ENCODE assay signal across 15 mouse cellular contexts in genomic region chr3:95516614-95517041, GRCm38 (mm10). TPM values are rescaled to one million over a fixed set of nuclear protein-coding genes. Genes with fewer than 3 reads are reported as not detected.
A peak's percentile ranks its signal among the peaks of the same experiment; 100 is the strongest.
DNase-seq lines count a peak whose midpoint lies in the region; ATAC-seq lines count a peak whose summit lies in the region.
"Had no signal": no experiment of that assay in that cellular context is flagged by ENCODE, and none has a peak within 500 bp of the region (broad histone marks: within the 10 kb centered on the region; RNA-seq: fewer than 3 reads in every experiment).

No protein-coding gene starts in this region.

- no peaks in the 10 kb centered on the region for H3K27me3 ChIP-seq in heart, embryonic 11.5 days (ENCODE audit: control insufficient read depth, insufficient read depth, low read length)
- no peaks in the 10 kb centered on the region for H3K27me3 ChIP-seq in liver, embryonic 15.5 days
- H3K27me3 ChIP-seq: limb, embryonic 15.5 days; midbrain, embryonic 12.5 days had no signal

- H3K4me2 ChIP-seq in heart, embryonic 11.5 days, result no peak overlapping the region
- peak overlapping the region; percentile 70 for H3K4me2 ChIP-seq in liver, embryonic 15.5 days
- H3K4me2 ChIP-seq: limb, embryonic 15.5 days; midbrain, embryonic 12.5 days had no signal

- DNase-seq in heart, adult 9 months (ENCODE audit: low spot score in 2 of 2), result no peak
- DNase-seq in spleen, postnatal 10 days (ENCODE audit: low spot score in 2 of 2), result peak; percentile 59 to 61
- DNase-seq in spleen, postnatal 14 days (ENCODE audit: low spot score in 2 of 2), result no peak
- DNase-seq in yolk sac, embryonic 10.5 days (ENCODE audit: low spot score), result peak; percentile 23
- DNase-seq in T-cell, adult 2 months (ENCODE audit: low spot score), result no peak
- no peak for DNase-seq in frontal cortex, postnatal 36 days (ENCODE audit: low spot score in 2 of 2)
- DNase-seq: gastrocnemius, postnatal 14 days; heart, postnatal 36 days; layer of hippocampus, adult 9-11 months; thymus, postnatal 4 days had no signal

- ATAC-seq in heart, embryonic 11.5 days (replicated peaks; ENCODE audit: insufficient number of reproducible peaks, low FRiP score, low TSS enrichment), result peak; percentile 82
- ATAC-seq in liver, embryonic 15.5 days (ENCODE audit: insufficient read depth), result peak; percentile 82

- H3K9me3 ChIP-seq in heart, embryonic 11.5 days (replicated peaks; ENCODE audit: control insufficient read depth, low read length), result no peaks in the 10 kb centered on the region
- H3K9me3 ChIP-seq in liver, embryonic 15.5 days (replicated peaks), result no peaks in the 10 kb centered on the region
- H3K9me3 ChIP-seq: limb, embryonic 15.5 days; midbrain, embryonic 12.5 days had no signal

- H3K27ac ChIP-seq in heart, embryonic 11.5 days (ENCODE audit: low read depth, low read length), result peak overlapping the region; percentile 78
- H3K27ac ChIP-seq in liver, embryonic 15.5 days (replicated peaks), result peak overlapping the region; percentile 96
- H3K27ac ChIP-seq: limb, embryonic 15.5 days; midbrain, embryonic 12.5 days had no signal

- H3K4me3 ChIP-seq in heart, embryonic 11.5 days (ENCODE audit: low read depth, low read length), result no peak overlapping the region
- H3K4me3 ChIP-seq in liver, embryonic 15.5 days (replicated peaks), result peak overlapping the region; percentile 19; the same call in 1 of the 2 replicates
- H3K4me3 ChIP-seq: limb, embryonic 15.5 days; midbrain, embryonic 12.5 days had no signal

- WGBS in heart, embryonic 11.5 days (ENCODE audit: insufficient replicate concordance), result 67% methylated on average over 3 of the region's 3 CpGs
- WGBS in liver, embryonic 15.5 days (ENCODE audit: insufficient replicate concordance), result 25% methylated on average over 3 of the region's 3 CpGs

- H3K4me1 ChIP-seq in heart, embryonic 11.5 days (ENCODE audit: control insufficient read depth, insufficient read depth, low read length), result no peaks in the 10 kb centered on the region
- peaks cover 78% of the 10 kb centered on the region for H3K4me1 ChIP-seq in liver, embryonic 15.5 days (replicated peaks)

- H3K9ac ChIP-seq in heart, embryonic 11.5 days (ENCODE audit: low read depth, low read length), result peak overlapping the region; percentile 17; the same call in 1 of the 2 replicates
- peak overlapping the region; percentile 57 for H3K9ac ChIP-seq in liver, embryonic 15.5 days
- H3K9ac ChIP-seq: limb, embryonic 15.5 days; midbrain, embryonic 12.5 days had no signal

- H3K36me3 ChIP-seq in heart, embryonic 11.5 days (ENCODE audit: control insufficient read depth, insufficient read depth, low read length), result no peaks in the 10 kb centered on the region
- H3K36me3 ChIP-seq in liver, embryonic 15.5 days (replicated peaks), result no peaks in the 10 kb centered on the region
- H3K36me3 ChIP-seq: limb, embryonic 15.5 days; midbrain, embryonic 12.5 days had no signal

RNA-seq across cellular contexts. Expression of gene Ctss, which starts 10.0 kb away (rescaled TPM):
- polyA plus RNA-seq in heart, embryonic 11.5 days (2014; fragmentation: Nextera tagmentation; extraction: Ambion mirVana), result 5.4 and 6.2 TPM in 2 replicates
- polyA plus RNA-seq in liver, embryonic 15.5 days (2015; fragmentation: Nextera tagmentation; extraction: Ambion mirVana), result 34.9 and 37.1 TPM in 2 replicates

RNA-seq across cellular contexts. Expression of gene Ctsk, which starts 17.6 kb away (rescaled TPM):
- 9.9 and 14.0 TPM in 2 replicates for polyA plus RNA-seq in heart, embryonic 11.5 days (2014; fragmentation: Nextera tagmentation; extraction: Ambion mirVana)
- polyA plus RNA-seq in liver, embryonic 15.5 days (2015; fragmentation: Nextera tagmentation; extraction: Ambion mirVana), result 1.3 and 1.8 TPM in 2 replicates

RNA-seq across cellular contexts. Expression of gene Hormad1, which starts 42.8 kb away (rescaled TPM):
- 0.65 TPM in 1 of 2 replicates, not detected in the other for polyA plus RNA-seq in heart, embryonic 11.5 days (2014; fragmentation: Nextera tagmentation; extraction: Ambion mirVana)
- not detected in 2 replicates for polyA plus RNA-seq in liver, embryonic 15.5 days (2015; fragmentation: Nextera tagmentation; extraction: Ambion mirVana)
- polyA plus RNA-seq: limb, embryonic 15.5 days; midbrain, embryonic 12.5 days; neural tube, embryonic 11.5 days had no signal

Comparison
In these comparisons a context has a peak if more than half of its experiments do, and no peak if none do; other contexts are left out.
1. DNase-seq: peak in spleen, postnatal 10 days (2 of 2) and yolk sac, embryonic 10.5 days (single experiment); none in heart, adult 9 months (0 of 2), spleen, postnatal 14 days (0 of 2), T-cell, adult 2 months (single experiment) and frontal cortex, postnatal 36 days (0 of 2).